Mouse (Mus musculus) retina, adult 2 months (tissue): ENCODE data around the gene Vmn1r210.
"Not testable (repeated sequence)": the region's sequence is repeated elsewhere in the genome, so short reads cannot be mapped to it uniquely, and the experiment has no call there.

Experiments used
- DNase-seq: peaks from one replicate; pipeline ENCODE4 v3.0.0-alpha.2; 2012; ENCODE audit warnings: low read depth, low spot score

The Vmn1r210 gene

DNA sequence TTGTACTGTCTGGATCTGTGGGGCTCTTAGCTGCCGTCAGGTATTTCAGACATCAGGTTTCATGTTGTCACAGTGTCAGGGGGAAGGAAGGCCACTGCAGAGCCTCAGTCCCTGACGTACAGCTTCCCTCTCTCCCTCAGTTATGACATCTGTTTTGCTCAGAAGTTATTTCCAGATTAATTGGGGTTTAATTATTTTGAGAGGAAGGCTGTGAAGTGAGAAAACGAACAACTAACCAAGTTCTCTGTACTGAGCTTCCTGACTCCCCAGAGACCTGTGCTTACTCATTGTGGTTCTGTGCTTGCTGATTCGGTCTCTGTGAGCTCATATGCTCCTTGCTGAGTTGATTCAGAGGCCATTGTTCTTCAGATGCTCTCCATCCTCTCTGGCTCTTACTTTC is at the start of gene Vmn1r210:
TSS of gene Vmn1r210 (minus strand) at position 101 of the 400 bp plus-strand sequence.
- DNase-seq: no peak

DNA sequence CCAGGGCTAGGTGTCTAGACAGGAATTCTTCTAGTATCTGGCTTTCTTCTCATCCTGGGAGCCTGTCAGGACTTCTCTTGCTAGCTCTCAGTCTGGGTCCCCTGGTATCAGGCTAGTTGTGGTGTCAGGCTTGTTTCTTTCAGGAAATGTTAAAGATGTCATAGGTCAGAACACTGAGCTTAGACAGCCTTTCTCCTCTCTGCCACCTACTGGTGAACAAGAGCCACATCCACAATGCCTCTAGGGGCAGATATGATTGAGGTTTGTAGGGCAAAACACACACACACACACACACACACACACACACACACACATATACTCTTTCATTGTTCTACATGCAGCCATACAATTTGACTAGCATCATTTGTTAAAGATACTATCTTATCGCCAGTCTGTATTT is 48.1 kb upstream of the Vmn1r210 start:
- DNase-seq: no peak

DNA sequence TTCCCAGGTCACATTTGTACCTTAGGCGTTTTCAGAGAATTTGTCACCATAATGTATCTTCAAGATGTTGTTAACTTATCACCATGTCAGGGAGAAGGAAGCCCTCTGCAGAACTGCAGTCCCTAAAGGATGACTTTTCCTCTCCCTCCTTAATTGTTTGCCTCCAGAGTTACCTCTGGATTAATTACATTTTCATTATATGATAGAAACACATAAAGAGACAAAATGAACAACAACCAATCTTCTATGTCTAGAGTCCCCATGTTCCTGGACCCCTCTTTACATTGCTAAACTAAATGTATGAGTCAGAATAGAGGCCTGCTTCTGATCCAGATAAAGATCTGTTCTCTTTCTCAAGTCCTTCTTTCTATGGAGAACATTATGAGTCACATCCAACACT is 26.3 kb upstream of the Vmn1r210 start, which contains the start of gene Vmn1r211:
TSS of gene Vmn1r211 (minus strand) at position 101 of the 400 bp plus-strand sequence.
- DNase-seq: no peak

DNA sequence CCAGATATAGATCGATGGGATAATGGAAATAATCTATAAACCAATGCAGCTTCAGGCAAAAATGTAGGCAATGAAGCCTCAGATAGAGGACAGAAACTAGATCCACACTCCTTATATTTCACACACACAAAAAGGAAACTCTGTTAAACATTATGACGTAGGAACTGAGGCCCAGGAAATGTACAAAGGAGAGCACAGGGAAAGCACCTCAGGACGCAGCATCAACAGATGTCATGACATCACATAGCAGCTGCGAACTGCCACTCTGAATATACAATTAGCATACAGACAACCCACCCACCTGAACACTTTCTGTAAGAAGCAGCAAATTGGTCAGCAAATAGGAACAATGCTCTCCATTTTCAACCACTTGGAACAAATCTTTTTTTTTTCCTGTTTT is 23.6 kb upstream of the Vmn1r210 start:
- no peak for DNase-seq

DNA sequence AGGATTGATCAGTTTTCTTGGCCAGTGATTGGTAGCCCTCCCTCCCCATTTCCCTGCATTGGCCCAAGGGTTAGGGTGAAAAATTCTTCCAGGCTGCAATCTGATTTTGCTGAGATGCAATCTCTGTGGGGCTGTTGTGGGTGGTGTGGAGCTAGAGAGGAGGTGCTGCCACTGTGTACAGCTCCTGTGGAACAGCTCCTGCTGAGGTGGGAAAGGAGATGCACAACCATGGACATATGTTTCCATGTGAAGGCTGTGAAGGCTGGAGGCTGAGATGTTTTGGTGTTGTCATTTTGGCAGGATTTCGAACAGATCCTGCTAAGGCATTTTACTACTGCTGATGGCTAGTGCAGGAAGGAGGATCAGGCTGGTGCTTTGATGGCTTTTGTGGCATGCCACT is 15.7 kb upstream of the Vmn1r210 start:
- DNase-seq: no peak

DNA sequence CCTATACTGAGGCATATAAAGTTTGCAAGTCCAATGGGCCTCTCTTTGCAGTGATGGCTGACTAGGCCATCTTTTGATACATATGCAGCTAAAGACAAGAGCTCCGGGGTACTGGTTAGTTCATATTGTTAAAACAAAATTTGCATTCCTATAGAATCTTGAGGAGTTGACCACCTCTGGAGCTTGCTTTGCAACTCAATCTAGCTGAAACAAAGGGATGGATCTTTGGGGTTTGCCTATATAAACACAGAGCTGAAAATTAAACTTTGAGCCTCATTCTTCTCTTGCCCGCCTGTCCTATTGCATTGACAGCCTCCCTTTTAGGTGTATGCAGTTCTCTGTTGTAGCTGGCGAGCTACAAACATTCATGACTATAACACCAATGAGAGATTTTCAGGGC is 13.2 kb upstream of the Vmn1r210 start:
- DNase-seq: not testable (repeated sequence)

DNA sequence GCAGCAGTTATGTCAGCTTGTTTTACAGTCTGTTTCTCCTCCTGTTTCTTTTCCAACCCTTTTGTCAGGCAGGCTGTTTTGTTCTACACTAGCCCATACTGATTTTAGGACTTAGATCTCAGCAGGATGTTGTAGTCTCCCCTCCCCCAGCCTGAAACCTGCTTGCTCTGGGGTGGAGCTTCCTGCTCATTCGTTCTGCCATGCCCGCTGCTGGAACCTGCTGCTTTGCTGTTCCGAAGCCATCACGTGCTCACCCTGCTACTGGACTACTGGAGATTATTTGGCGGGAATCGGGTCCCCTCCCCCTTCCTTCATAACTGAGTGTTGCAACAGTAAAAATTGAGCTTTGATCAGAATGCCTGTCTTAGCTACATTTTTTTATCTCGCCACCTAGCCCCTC is 1.8 kb downstream of the Vmn1r210 start:
- DNase-seq: not testable (repeated sequence)

DNA sequence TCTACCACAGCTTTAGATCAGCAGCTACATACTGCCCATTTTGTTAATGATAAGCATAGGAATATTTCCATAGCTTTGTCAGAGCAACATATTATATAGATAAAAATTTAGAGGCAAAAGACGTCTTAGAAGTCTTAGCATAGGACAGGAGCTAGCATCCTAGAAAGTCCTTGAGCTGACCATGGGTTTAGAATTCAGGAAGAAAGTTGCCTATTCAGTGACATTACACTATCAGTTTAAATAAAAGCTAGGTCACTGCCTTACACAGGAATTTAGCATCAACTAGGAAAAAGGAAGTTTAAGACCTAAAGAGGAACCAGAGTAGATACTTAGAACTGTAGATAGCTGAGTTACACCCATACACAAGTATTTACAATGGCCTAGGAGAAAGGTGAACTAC is 9.5 kb downstream of the Vmn1r210 start:
- DNase-seq: not testable (repeated sequence)

DNA sequence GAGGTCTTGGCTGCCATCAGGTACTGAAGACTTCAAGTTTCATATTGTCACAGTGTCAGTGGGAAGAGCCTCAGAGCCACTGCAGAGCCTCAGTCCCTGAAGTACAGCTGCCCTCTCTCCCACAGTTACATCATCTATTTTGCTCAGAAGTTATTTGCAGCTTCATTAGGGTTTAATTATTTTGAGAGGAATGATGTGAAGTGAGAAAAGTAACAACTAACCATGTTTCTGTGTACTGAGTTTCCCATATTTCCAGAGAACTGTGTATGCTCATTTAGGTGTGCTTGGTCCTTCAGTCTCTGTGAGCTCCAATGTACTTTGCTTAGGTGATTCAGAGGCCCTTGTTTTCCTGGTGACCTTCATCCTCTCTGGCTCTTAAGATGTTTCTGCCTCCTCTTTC is 21.6 kb downstream of the Vmn1r210 start, which contains the start of gene Vmn1r209:
TSS of gene Vmn1r209 (minus strand) at position 101 of the 400 bp plus-strand sequence.
- not testable (repeated sequence) for DNase-seq

DNA sequence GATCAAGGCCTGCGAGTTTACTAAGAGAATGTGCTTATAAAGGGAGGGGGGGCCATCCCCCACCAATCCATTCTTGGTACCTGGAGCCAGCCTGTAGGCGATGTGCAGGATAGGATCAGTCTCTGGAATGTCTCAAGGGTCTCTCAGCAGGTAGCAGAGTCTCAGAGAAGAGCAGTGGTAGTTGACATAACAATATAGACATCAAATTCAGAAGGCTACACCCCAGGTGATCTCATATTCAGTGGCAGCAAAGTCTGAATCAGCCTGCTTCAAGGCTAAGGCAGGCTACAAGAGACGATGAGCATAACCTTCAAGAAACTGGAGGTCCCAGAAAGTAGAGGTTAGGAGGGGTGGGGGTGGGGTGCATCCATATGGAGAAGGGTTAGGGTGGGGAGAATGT is 43.1 kb downstream of the Vmn1r210 start:
- DNase-seq: not testable (repeated sequence)

DNA sequence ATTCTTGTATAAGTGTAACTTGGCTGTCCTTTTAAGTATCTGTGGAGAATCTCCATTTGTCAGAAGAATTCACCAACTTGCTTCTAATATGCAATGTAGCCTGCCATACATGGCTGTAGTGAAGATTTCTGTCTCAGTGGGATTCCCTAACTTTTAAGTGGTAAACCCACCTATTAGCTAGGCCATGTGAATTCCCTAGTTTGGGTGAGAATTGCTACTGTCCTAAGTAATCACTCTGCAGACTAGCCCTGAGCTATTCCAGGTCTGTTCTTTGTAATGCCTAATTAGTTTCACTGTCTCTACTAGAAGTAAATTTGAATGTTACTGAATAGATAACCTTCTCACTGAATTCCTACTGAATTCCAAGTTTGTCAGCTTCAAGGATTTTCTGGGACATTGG is 47.0 kb downstream of the Vmn1r210 start:
- not testable (repeated sequence) for DNase-seq

DNA sequence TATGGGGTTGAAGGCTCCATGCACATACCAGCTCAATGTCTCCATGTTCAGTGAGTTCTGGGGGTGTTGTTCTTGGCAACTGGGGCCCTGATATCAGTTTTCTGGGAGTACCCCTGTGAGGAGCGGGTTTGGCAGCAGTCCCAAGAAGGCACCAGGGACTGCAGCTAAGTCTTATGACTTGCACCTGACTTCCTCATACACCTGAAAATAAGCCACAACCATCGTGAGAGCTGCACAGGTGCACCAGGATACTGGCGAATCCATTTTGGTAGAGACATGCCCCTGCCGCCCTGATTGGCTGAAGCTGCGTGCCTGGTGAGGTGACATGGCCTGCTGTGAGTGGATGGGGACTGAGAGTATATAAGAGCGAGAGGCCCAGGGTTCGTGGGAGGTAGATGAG is 53.8 kb downstream of the Vmn1r210 start, which contains the start of gene Vmn1r208:
TSS of gene Vmn1r208 (minus strand) at position 101 of the 400 bp plus-strand sequence.
- not testable (repeated sequence) for DNase-seq
